Mouse (Mus musculus) left cerebral cortex, postnatal 36 days (tissue): Measurements from ENCODE around the gene Ube2b. TPM values are rescaled to one million over a fixed set of nuclear protein-coding genes. Genes with fewer than 3 reads are reported as not detected.

Experiments
- DNase-seq, 2 experiments: peaks; one replicate each; pipeline ENCODE4 v3.0.0; 2021 to 2022; ENCODE audit warnings: low spot score in 2 of 2, mixed read lengths in 1 of 2
- intact Hi-C: fragments of 180-260 bp; cut with DNase I; formaldehyde crosslinking; loops from one replicate; pipeline ENCODE4 v1.15.1; 2025
- total RNA-seq, 2 experiments: library from RNA; stranded (reverse); gene quantifications; 2 replicates each; pipeline ENCODE4 v1.2.3; 2021

Gene Ube2b
- total RNA-seq, 2 experiments from 2014 or later: 172 to 199 TPM

DNA sequence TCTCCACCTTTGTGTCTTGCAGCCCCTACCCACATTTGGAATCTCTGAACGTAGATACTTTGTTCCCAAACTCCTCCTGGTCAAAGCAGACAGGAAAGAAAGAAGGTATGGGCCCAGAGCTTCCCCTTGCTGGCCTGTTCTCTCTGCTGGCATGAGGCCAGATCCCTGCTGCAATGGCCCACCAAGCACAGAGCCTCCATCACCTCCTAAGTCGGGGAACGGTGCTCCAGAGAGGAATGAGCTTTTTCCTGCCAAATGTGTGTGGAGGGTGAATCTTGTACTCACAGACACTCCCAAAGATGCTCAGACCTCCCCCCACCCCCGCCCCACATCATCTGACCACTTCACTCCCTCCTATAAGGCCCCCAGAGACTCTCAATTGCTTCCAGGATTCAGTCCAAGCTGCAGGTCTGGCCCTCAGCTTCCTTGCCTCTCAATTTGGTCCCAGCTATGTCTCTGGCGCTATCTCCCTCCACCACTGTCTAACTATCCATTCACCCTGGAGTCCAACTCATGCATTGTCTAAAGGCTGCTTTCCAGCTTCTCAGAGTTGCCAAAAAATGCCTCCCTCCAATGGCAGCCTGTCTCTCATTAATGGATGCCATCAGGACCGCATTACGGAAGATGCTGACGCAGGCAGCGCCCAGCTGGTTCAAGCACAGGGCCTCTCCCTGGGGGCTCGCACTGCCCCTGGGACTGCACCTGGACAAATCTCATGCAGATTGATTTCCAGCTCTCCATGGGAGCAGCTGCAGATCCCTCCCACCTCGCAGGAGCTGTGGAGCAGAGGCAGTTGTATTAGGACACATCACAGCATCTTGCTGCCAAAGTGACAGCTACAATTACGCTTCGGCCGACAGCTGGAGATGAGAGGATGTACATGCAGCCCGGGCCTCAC is 57.7 kb downstream of the Ube2b start:
- intact Hi-C loops: no loop called here
- DNase-seq: peak in 1 of 2 experiments; percentile 19

DNA sequence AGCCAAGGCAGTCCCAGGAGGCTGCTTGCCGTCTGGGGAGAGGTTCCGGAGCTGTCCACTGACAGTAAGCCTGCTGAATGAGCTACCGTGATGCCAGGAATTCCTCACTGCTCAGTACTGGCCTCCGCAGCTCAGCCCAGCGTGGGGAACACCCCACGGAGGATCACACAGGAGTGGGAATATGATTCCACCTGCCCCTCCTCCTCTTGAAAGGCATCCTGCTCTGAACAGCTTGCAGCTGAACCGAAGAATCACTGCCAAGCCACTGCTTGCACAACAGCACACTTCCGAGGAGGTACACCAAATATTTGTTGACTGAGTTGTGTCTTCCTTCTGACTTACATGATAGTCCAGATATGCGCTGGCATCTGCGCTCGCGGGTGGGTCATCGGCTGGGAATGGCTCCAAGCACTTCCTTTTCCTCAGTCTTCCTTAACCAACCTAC is 60.0 kb downstream of the Ube2b start:
- no peak for DNase-seq
- intact Hi-C loops: no loop called here

DNA sequence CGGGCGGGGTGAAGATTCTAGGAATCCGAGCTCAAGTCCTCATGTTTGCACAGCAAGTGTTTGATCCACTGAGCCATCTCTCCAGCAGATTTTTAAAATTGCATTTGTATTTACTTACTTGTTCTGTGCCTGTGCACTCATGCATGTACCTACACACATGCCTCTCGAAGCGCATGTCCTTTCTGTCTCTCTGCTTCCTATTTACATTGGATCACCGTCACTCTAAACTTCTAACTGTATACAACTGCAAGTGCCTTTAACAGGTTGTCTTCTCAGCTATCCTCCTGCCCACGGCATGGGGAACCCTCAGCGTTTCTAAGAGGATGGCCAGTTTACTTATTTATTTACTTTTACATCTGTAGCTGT is 61.0 kb downstream of the Ube2b start:
- no peak for DNase-seq
- intact Hi-C loops: no loop called here

DNA sequence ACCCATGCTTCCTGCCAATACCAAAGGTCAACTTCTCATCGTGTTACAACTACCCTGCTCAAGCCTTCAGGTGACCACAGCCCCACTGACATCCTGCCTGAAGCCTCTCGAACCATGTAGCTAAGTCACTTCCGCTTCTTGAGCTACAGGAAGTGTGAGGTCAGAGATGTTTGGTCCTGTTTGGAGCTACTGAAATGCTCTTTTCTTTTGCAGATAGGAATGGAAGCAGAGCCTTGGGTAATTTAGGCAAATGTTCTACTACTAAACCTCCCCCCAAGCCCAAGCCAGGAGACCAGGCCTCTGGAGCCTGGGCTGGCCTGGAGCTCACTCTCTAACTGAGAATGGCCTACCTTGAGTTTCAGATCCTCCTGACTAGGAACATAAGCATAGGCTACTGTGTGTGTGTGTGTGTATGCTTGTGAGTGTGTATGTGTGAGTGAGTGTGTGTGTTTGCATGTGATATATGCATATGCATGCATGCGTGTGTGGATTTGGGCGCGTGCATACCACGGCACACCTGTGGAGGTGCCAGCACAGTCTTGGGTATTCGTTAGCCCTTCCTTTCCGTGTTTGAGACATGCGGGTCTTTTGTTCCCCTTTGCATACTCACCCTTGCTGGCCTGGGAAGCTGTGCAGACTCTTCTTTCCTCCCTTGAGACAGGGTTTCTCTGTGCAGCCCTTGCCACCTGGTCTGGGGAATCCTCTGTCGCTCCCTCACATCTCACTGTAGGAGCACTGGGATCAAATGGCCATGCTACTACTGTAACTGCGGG is 61.6 kb downstream of the Ube2b start:
- intact Hi-C loops: no loop called here
- DNase-seq: no peak

DNA sequence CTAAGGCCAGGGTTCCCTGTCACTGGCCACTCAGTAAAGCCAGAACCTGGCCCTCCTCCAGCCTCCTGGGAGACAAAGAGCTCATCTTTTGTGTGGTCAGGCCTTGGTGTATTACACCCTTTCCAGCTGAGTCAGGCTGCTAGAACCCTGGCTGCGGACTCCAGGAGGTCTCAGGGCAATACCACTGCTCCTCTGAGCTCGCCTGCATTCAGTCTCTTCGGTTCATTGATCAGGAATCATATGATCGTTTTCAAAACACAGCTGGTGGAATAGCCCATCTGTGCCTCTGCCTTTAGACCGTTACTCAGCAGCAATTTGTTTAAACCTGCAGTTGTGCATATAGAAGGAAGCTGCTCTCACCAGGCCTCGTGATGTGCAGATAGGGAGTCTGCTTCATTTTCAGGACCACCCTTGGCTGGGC is 63.2 kb downstream of the Ube2b start:
- intact Hi-C loops: no loop called here
- DNase-seq: no peak

DNA sequence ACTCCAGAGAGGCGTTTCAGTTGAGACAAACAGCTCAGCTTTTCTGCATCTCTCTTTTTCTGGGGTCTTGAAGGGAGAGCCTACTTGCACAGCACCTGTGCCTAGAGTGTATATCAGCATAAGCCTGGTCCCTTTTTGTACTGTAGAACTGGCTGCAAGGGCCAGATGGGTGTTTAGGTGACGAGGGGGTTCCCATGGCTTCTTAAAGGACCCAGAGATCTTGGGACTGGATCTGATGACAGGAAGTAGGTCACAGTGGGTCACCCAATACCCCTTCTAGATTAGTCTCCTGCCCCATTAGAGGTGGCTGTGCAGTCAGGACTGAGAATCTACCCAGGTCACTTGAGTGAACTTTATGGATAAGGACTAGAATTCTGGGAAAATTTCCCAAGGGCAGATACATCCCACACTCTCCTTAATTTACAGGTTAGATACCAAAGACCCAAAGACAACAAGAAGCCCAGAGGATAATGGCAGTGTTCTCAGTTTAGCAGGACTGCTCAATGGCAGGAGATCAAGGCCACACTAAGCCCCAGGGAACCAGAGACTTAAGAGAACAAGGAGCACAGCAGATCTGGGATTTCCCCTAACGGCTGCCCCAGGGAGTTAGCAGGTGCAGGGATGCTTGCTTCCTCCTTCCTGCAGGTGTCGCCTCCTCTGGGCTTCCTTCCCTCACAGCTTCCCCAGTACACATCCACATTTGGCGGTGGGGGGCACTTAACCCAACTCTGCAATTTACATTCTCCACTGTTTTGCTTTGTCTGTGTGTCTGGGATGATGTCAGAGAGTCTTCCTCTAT is 64.7 kb downstream of the Ube2b start:
- DNase-seq: no peak
- intact Hi-C loops: no loop called here

Other genes with a start within 250 kb of the Ube2b start
- 10 to 100 TPM; 16.7 to 19.4 TPM for gene Sec24a, start 237.1 kb downstream of the Ube2b start, total RNA-seq
- gene Sar1b, start 237.1 kb downstream of the Ube2b start, total RNA-seq: 10 to 100 TPM; 63.1 to 65.0 TPM
- gene Jade2, start 143.1 kb downstream of the Ube2b start, total RNA-seq: 10 to 100 TPM; 34.0 to 39.7 TPM
- gene Cdkn2aipnl, start 33.1 kb downstream of the Ube2b start, total RNA-seq: 10 to 100 TPM; 32.1 to 36.4 TPM
- gene Cdkl3, start 3.5 kb upstream of the Ube2b start, total RNA-seq: 10 to 100 TPM; 15.9 to 17.0 TPM
- 100 to 1,000 TPM; 116 to 120 TPM for gene Ppp2ca, start 97.9 kb upstream of the Ube2b start, total RNA-seq
- not detected for gene Olfr1373, start 144.8 kb upstream of the Ube2b start, total RNA-seq
- gene Olfr1371, start 213.2 kb upstream of the Ube2b start, total RNA-seq: not detected
- 100 to 1,000 TPM; 453 to 466 TPM for gene Skp1a, start 231.2 kb upstream of the Ube2b start, total RNA-seq